Mouse (Mus musculus) lung, postnatal 14 days (tissue): ENCODE results near the gene Tmco4.
"Not testable (repeated sequence)": the region's sequence is repeated elsewhere in the genome, so short reads cannot be mapped to it uniquely, and the experiment has no call there.

ENCODE experiments used
- DNase-seq: peaks from one replicate; pipeline ENCODE4 v3.0.0; 2021

Gene Tmco4

GRCm38 (mm10) chr4:138974540-138974939 lies 1.9 kb downstream of the Tmco4 start:
- not testable (repeated sequence) for DNase-seq

DNA sequence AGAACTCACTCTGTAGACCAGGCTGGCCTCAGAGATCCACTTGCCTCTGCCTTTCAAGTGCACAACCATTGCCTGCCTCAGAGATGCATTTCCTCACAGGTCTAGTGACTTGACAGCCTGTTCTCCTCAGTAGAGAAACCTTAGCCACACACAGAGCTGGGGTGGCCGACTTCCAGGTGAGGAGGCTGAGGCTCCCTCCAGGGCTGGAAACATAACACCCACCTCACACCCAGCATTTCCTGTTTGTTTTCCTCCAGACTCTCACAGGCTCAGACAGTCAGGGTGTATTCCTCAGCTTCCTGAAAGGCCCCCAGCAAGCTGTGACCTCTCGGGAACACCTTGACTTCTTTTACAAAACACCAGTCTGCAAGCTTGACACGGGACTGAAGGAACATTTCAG lies 2.5 kb downstream of the Tmco4 start:
- DNase-seq: no peak

- no peak for DNase-seq
Observed at GRCm38 (mm10) chr4:138976046-138976445, 3.4 kb downstream of the Tmco4 start.

DNA sequence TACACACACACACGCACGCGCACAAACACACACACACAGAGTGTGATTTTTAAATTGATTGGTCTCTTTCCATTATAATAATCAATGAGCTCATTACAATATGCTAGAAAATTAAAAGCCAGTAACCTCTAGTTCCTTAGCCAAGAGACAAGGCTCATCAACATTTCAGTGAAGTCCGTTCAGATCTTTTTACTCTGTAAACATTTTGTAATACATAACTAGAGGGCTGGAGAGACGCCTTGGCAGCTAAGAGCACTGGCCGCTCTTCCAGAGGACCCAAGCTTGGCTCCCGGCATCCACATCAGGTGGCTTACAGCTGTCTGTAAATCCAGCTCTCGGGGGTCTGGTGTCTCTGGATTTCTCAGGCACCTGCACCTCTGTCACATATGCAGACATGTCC lies 7.3 kb downstream of the Tmco4 start:
- no peak for DNase-seq

DNA sequence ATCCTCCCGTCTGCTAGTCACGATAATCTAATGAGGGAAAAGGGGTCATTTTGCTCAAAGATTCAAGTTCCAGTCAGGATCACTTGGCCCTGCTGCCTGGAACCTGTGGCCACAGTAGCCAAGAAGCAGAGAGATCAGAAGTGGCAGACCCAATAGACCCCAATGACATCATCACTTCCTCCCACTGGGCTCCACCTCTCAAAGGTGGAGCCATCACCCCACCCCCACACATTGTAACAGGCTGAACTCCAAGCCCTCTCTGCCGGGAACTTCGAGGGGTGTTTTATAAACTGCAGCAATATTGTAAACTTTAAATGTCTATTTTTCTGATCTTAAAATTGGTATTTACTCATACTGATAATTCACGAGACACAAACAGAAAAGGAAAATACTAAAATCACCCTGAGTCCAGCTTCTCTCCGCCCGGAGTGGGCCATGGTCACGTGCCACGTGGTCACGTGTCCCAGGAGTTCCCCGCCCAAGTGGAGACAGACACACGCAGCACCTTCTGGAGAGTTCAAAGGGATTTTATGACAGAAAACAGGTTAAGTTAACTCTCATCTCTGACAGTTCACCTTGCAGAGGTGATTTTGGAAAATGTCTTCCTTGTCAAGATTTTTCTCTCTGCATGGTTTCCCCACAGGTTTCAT lies 8.2 kb downstream of the Tmco4 start:
- DNase-seq: no peak

- DNase-seq: no peak
Observed at GRCm38 (mm10) chr4:138983422-138983821, 10.7 kb downstream of the Tmco4 start.

DNA sequence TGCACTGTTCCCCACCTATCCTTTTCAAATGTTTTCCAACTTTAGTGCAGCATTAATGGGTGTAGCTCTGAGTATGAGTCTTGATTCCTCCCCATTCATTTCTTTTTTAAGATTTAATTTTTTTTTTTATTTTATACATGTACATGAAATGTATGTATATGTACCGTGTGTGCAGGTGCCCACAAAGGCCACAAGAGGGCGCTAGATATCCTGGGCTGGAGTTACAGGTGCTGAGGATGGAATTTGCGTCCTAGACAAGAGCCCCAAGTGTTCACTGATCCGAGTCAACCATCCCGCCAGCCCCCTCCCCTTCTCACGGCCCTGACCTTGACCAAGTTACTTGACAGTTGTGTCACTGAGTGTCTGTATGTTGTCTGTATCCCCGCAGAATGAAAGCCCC lies 12.1 kb downstream of the Tmco4 start:
- DNase-seq: no peak

- DNase-seq: no peak
Observed at GRCm38 (mm10) chr4:138986280-138986679, 13.6 kb downstream of the Tmco4 start.

DNA sequence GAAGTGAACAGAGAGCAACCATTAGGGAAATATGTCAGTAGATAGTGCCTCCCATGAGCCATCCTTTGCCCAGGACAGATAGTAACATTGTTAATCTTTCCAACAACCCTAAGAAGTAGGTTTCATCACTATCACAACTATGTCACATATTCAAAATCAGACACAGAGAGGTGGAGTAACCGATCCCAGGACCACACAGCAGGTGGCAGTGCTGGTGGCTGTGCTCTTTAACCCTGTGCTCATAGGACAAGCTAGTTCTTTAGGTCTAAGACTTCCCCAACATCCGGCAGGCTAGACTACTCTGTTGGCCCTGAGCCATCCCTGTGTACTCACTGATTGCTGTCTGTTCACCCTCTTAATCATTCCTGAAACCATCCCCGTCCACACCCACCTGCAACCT lies 21.7 kb downstream of the Tmco4 start:
- no peak for DNase-seq

DNA sequence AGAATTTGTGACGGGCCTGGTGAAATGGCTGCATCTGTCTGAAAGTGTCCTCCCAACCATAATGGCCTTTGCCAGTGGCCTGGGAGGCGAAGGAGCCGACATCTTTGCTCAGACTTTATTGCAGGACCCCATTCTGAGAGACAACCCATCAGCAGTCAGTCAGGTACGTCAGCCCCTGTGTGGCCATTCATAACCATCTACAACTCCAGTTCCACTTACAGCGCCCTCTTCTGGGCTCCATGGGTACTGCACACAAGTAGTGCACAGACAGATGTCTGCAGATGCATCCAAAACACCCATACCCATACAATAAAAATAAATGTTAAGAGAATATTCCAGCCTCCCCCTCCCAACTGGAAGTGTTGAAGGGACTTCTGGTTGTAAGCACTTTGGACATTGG lies 23.7 kb downstream of the Tmco4 start:
- DNase-seq: no peak

- no peak for DNase-seq
Observed at GRCm38 (mm10) chr4:138997121-138997520, 24.4 kb downstream of the Tmco4 start.

GRCm38 (mm10) chr4:138998611-138999010 lies 25.9 kb downstream of the Tmco4 start:
- no peak for DNase-seq

- DNase-seq: no peak
Observed at GRCm38 (mm10) chr4:139001026-139001425, 28.3 kb downstream of the Tmco4 start.

DNA sequence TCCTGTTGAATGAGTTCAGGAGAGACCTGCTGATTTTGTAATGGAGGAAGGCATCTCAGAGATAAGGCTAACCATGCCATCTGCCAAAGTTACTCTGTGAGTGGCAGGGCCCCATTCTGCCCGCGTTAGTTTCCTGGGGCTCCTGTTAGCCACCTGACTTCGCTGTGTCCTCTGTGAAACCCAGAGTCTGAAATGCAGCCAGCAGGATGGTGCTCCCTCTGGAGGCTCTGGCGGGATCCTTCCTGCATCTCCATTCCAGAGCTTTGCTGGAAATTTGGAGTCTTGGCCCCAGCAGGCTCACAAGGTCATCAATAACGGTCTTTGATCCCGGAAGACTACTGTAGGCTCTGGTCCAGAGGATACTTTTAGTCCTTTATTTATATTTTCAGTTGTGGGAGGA lies 28.7 kb downstream of the Tmco4 start:
- peak; percentile 42 for DNase-seq

GRCm38 (mm10) chr4:139004067-139004466 lies 31.4 kb downstream of the Tmco4 start:
- DNase-seq: no peak

DNA sequence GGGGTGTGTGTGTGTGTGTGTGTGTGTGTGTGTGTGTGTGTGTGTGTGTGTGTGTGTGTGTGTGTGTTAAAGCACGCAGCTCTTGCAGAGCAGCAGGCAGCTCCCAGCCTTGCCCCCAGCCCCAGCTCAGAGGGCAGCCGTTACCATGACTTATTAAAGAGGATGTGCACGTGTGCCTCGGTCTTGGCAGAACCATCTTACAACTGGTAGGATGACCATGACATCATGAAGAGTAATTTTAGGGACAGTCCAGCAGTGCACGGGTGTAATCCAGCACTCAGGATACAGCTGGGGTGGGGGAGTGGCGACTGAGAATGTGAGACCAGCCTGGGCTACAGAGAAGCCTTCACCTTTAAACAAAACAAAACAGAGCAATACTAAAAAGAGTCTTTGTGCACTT lies 32.5 kb downstream of the Tmco4 start:
- DNase-seq: no peak

GRCm38 (mm10) chr4:139007353-139007752 lies 34.7 kb downstream of the Tmco4 start:
- DNase-seq: no peak

- no peak for DNase-seq
Observed at GRCm38 (mm10) chr4:139007981-139008536, 35.4 kb downstream of the Tmco4 start.

GRCm38 (mm10) chr4:139011201-139011702 lies 38.6 kb downstream of the Tmco4 start:
- DNase-seq: no peak

DNA sequence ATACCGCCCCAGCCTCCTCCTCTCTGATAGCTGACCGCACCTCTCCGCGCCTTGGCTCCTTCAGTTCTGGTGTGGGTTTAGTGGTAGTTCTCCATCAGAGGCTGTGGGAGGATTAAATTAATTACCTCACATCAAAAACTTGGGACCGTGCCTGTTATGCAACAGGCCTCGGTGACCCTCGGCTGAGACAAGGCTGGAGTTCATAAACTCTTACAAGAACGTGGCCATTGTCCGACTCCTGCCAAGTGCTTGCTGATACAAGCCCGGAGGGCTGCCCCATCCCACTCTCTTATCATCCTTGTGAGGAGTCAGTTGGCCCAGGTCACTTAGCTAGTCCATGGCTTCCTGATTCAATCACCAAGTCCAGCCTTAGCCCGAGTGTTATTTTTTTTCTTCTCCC lies 40.6 kb downstream of the Tmco4 start:
- DNase-seq: no peak

GRCm38 (mm10) chr4:139014793-139015192 lies 42.1 kb downstream of the Tmco4 start:
- DNase-seq: no peak

GRCm38 (mm10) chr4:139018388-139018787 lies 45.7 kb downstream of the Tmco4 start:
- no peak for DNase-seq

GRCm38 (mm10) chr4:139018976-139019375 lies 46.3 kb downstream of the Tmco4 start:
- no peak for DNase-seq

DNA sequence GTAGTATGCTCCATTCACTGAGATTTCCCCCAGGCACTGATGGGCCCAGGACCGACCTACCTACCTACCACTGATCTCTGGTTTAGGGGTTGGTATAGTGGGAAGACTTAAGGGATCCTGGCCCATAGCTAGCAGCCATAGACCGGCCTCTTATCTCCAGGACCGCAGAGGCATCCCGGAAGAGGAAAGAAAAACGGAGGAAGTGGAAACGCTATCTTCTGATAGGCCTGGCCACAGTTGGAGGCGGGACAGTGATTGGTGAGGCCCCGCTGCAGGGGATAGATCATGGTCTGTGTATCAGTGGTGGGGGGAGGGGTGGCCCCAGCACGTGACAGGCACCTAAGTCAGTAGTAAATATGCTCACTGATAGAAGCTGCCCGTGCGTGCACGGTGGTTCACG lies 46.7 kb downstream of the Tmco4 start:
- DNase-seq: no peak

GRCm38 (mm10) chr4:139020385-139020784 lies 47.7 kb downstream of the Tmco4 start:
- DNase-seq: no peak
